Mouse (Mus musculus) lung, embryonic 16.5 days (tissue): ENCODE measurements around the gene Dusp1. TPM values are rescaled to one million over a fixed set of nuclear protein-coding genes. Genes with fewer than 3 reads are reported as not detected.

Source experiments
- ATAC-seq: fragments of 200-750 bp; cut with Nextera tagmentation; 2 replicates; pipeline ENCODE4 v1.8.0; 2017; ENCODE audit warnings: low read depth, mild to moderate bottlenecking, moderate library complexity
- H3K27ac ChIP-seq: fragments of 300-500 bp; sonication (generic); 2 replicates; pipeline ENCODE4 v1.5.1; 2014; ENCODE audit warnings: mild to moderate bottlenecking, control low read depth, low read length
- H3K27me3 ChIP-seq: fragments of 300-500 bp; sonication (generic); 2 replicates; pipeline ENCODE4 v1.6.1; 2014; ENCODE audit warnings: low read depth, low read length, mixed read lengths; ENCODE audit not compliant: control insufficient read depth, insufficient read depth
- H3K36me3 ChIP-seq: fragments of 300-500 bp; sonication (generic); 2 replicates; pipeline ENCODE4 v1.6.1; 2014; ENCODE audit warnings: low read length; ENCODE audit not compliant: control insufficient read depth, insufficient read depth
- H3K4me1 ChIP-seq: fragments of 300-500 bp; sonication (generic); replicated peaks from 2 replicates; pipeline ENCODE4 v1.6.1; 2014; ENCODE audit warnings: low read length, mixed read lengths; ENCODE audit not compliant: control insufficient read depth, insufficient read depth
- H3K4me2 ChIP-seq: fragments of 300-500 bp; sonication (generic); 2 replicates; pipeline ENCODE4 v1.6.1; 2014; ENCODE audit warnings: low read depth, low read length, control low read depth
- H3K4me3 ChIP-seq: fragments of 300-500 bp; sonication (generic); 2 replicates; pipeline ENCODE4 v1.5.1; 2014; ENCODE audit warnings: mild to moderate bottlenecking, low read length, control low read depth
- H3K9ac ChIP-seq: fragments of 300-500 bp; sonication (generic); 2 replicates; pipeline ENCODE4 v1.6.1; 2014; ENCODE audit warnings: low read length, control low read depth
- H3K9me3 ChIP-seq: fragments of 300-500 bp; sonication (generic); 2 replicates; pipeline ENCODE4 v1.6.1; 2016; ENCODE audit warnings: low read length; ENCODE audit not compliant: control insufficient read depth
- WGBS: fragments of 180-500 bp; shearing (Covaris S2); extraction: QIAGEN DNeasy Blood & Tissue Kit; methylation state at CpG from one replicate; pipeline ENCODE4 v1.1.7; 2014; 5-methylcytosine and 5-hydroxymethylcytosine counted together
- polyA plus RNA-seq: library from polyadenylated mRNA; unstranded; fragments of >200 nt; fragmentation: Nextera tagmentation; extraction: Ambion mirVana; gene quantifications from 2 replicates; pipeline ENCODE4 v1.2.1, GENCODE M21; 2015

Dusp1 gene
- polyA plus RNA-seq, 1 experiment from 2014 or later = 28.4 TPM

GRCm38 (mm10) chr17:26528751-26529150 is 33.2 kb downstream of the Dusp1 start:
- Histone ChIP-seq H3K4me2 (no peak overlapping the region), H3K9ac (no peak overlapping the region), H3K4me1 (peaks cover 5% of the 10 kb centered on the region), H3K4me3 (no peak overlapping the region), H3K9me3 (no peaks in the 10 kb centered on the region), H3K36me3 (no peaks in the 10 kb centered on the region), H3K27ac (no peak overlapping the region), H3K27me3 (no peaks in the 10 kb centered on the region)
- no peak for ATAC-seq
- WGBS = 83% methylated on average over 6 of the region's 6 CpGs

GRCm38 (mm10) chr17:26527291-26527690 is 34.6 kb downstream of the Dusp1 start:
- no peaks in the 10 kb centered on the region for H3K9me3 ChIP-seq
- H3K4me2 ChIP-seq = no peak overlapping the region
- no peak for ATAC-seq
- peaks cover 5% of the 10 kb centered on the region for H3K4me1 ChIP-seq
- H3K9ac ChIP-seq = no peak overlapping the region
- H3K4me3 ChIP-seq = no peak overlapping the region
- no peaks in the 10 kb centered on the region for H3K36me3 ChIP-seq
- WGBS = 91% methylated on average over 9 of the region's 9 CpGs
- H3K27me3 ChIP-seq = no peaks in the 10 kb centered on the region
- H3K27ac ChIP-seq = no peak overlapping the region

- Histone ChIP-seq H3K4me1 (no peaks in the 10 kb centered on the region; the same call in none of the 2 replicates), H3K9me3 (no peaks in the 10 kb centered on the region), H3K27ac (no peak overlapping the region), H3K4me2 (no peak overlapping the region), H3K9ac (no peak overlapping the region), H3K4me3 (no peak overlapping the region), H3K36me3 (no peaks in the 10 kb centered on the region), H3K27me3 (no peaks in the 10 kb centered on the region)
- no peak for ATAC-seq
- 53% methylated on average over 7 of the region's 7 CpGs for WGBS
Observed at GRCm38 (mm10) chr17:26525316-26525715, 36.6 kb downstream of the Dusp1 start.

GRCm38 (mm10) chr17:26524801-26525200 is 37.1 kb downstream of the Dusp1 start:
- no peak overlapping the region for H3K4me3 ChIP-seq
- no peaks in the 10 kb centered on the region; the same call in 1 of the 2 replicates for H3K4me1 ChIP-seq
- H3K4me2 ChIP-seq = no peak overlapping the region
- WGBS = 86% methylated on average over 4 of the region's 4 CpGs
- no peaks in the 10 kb centered on the region for H3K36me3 ChIP-seq
- no peak for ATAC-seq
- no peak overlapping the region for H3K27ac ChIP-seq
- no peaks in the 10 kb centered on the region for H3K9me3 ChIP-seq
- H3K9ac ChIP-seq = no peak overlapping the region
- no peaks in the 10 kb centered on the region for H3K27me3 ChIP-seq

- H3K4me3 ChIP-seq = no peak overlapping the region
- no peak for ATAC-seq
Observed at GRCm38 (mm10) chr17:26524316-26524715, 37.6 kb downstream of the Dusp1 start.

GRCm38 (mm10) chr17:26522711-26523110 is 39.2 kb downstream of the Dusp1 start:
- WGBS = 51% methylated on average over 4 of the region's 4 CpGs
- Histone ChIP-seq H3K9ac (no peak overlapping the region), H3K36me3 (no peaks in the 10 kb centered on the region), H3K27me3 (no peaks in the 10 kb centered on the region), H3K4me1 (no peaks in the 10 kb centered on the region), H3K27ac (no peak overlapping the region), H3K4me3 (no peak overlapping the region), H3K4me2 (no peak overlapping the region), H3K9me3 (no peaks in the 10 kb centered on the region)
- ATAC-seq = no peak

More at GRCm38 (mm10) chr17:26524316-26524715, 37.6 kb downstream of the Dusp1 start:
- Histone ChIP-seq H3K4me1 (no peaks in the 10 kb centered on the region), H3K9me3 (no peaks in the 10 kb centered on the region), H3K36me3 (no peaks in the 10 kb centered on the region), H3K4me2 (no peak overlapping the region), H3K27me3 (no peaks in the 10 kb centered on the region), H3K9ac (no peak overlapping the region), H3K27ac (no peak overlapping the region)

- Histone ChIP-seq H3K27me3 (no peaks in the 10 kb centered on the region), H3K4me3 (no peak overlapping the region), H3K4me2 (no peak overlapping the region), H3K36me3 (no peaks in the 10 kb centered on the region), H3K9me3 (no peaks in the 10 kb centered on the region), H3K9ac (no peak overlapping the region), H3K4me1 (0 out of 2 replicates have a peak, but pooled peaks cover 2% of the 10 kb centered on the region), H3K27ac (no peak overlapping the region)
- 75% methylated on average over 3 of the region's 3 CpGs for WGBS
- ATAC-seq = no peak
Observed at GRCm38 (mm10) chr17:26518306-26518705, 43.6 kb downstream of the Dusp1 start.

- no peak overlapping the region for H3K27ac ChIP-seq
- no peaks in the 10 kb centered on the region for H3K27me3 ChIP-seq
- H3K4me3 ChIP-seq = no peak overlapping the region
- H3K4me1 ChIP-seq = peaks cover 24% of the 10 kb centered on the region
- 58% methylated on average over 4 of the region's 4 CpGs for WGBS
- H3K4me2 ChIP-seq = no peak overlapping the region
- H3K9me3 ChIP-seq = no peaks in the 10 kb centered on the region
- no peaks in the 10 kb centered on the region for H3K36me3 ChIP-seq
- no peak for ATAC-seq
- H3K9ac ChIP-seq = no peak overlapping the region
Observed at GRCm38 (mm10) chr17:26515675-26516074, 46.3 kb downstream of the Dusp1 start.

GRCm38 (mm10) chr17:26514581-26515030 is 47.3 kb downstream of the Dusp1 start:
- ATAC-seq = no peak
- 80% methylated on average over 3 of the region's 3 CpGs for WGBS

More at GRCm38 (mm10) chr17:26514581-26515030, 47.3 kb downstream of the Dusp1 start:
- no peaks in the 10 kb centered on the region for H3K36me3 ChIP-seq
- H3K9ac ChIP-seq = no peak overlapping the region
- no peak overlapping the region for H3K4me3 ChIP-seq
- no peak overlapping the region for H3K27ac ChIP-seq
- H3K27me3 ChIP-seq = no peaks in the 10 kb centered on the region
- no peaks in the 10 kb centered on the region for H3K9me3 ChIP-seq
- peaks cover 32% of the 10 kb centered on the region for H3K4me1 ChIP-seq
- no peak overlapping the region for H3K4me2 ChIP-seq
